Mouse (Mus musculus): ENCODE measurements around the gene Slc7a10.

DNA sequence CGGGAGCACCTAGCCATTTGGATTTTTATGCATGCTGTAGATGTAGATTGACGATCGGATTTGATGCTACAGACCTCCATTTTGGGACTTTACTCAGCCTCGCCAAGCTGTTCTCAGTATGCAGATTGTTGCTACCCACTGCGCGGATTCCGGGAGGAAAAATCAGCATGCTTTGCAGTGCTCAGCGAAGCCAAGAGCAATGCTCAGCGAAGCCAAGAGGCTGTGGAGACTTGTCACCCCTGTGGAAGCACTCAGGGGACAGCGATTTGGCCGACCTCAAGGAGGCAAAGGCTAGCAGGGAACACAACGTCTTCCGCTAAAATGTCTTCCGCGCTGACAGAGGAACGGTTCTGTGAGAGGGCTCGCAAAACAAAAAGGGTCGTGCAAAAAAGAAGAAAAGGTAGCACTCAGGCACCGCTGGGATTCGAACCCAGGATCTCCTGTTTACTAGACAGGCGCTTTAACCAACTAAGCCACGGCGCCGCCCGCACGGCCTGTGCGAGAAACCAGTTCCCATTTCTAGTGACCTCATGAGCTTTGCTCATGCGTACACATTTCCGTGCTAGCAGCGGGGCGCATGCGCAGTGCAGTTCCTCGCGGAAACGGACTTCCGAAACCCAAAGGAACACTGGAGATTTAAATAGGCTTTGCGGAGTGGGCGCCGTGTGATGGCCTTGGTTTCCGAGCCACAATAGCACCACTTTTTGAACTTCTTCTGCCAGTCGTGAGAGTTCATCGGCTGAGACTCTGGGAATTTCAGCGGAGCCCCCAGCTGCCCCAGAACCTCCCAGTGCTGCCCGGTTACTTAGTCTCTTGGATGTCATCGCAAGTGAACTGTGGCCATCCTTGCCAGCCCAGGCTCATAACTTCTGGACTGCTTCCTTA, 48.4 kb downstream of the Slc7a10 start:
- TF ChIP-seq POLR2A (IDR thresholded peaks at IDR 0.05; ENCODE audit: borderline replicate concordance, insufficient read depth, low read length) (peak; percentile 59; the same call in 1 of the 2 replicates), CTCF (IDR thresholded peaks at IDR 0.05; ENCODE audit: borderline replicate concordance, insufficient read depth, low read depth, low read length) (no peak)

All from cerebellum, adult 2 months (tissue).